Mouse (Mus musculus): Measurements from ENCODE around the gene Srsf4.
A peak's percentile ranks its signal among the peaks of the same experiment; 100 is the strongest.

- no peak for TF ChIP-seq CHD1 (IDR thresholded peaks at IDR 0.05; ENCODE audit: low read depth, low read length)
- peak; percentile 70 to 95 for TF ChIP-seq CTCF (conservative IDR thresholded peaks at IDR 0.05 in 1 of 2, IDR thresholded peaks at IDR 0.05 in 1 of 2; ENCODE audit: low read depth in 2 of 2, low read length in 2 of 2)
- no peak for TF ChIP-seq TBP (conservative IDR thresholded peaks at IDR 0.05; ENCODE audit: low read depth, low read length)
- no peak for TF ChIP-seq POLR2A (IDR thresholded peaks at IDR 0.05; ENCODE audit: low read depth, low read length)
- no peak for TF ChIP-seq USF2 (conservative IDR thresholded peaks at IDR 0.05; ENCODE audit: low read depth, low read length)
- no peak for TF ChIP-seq ETS1 (conservative IDR thresholded peaks at IDR 0.05; ENCODE audit: low read depth, low read length)
- no peak for TF ChIP-seq EP300 (IDR thresholded peaks at IDR 0.05; ENCODE audit: low read length)
- TF ChIP-seq KAT2A (IDR thresholded peaks at IDR 0.05; ENCODE audit: insufficient replicate concordance, low read length): no peak
- no peak; the same call in 1 of the 2 replicates for TF ChIP-seq BHLHE40 (IDR thresholded peaks at IDR 0.05; ENCODE audit: low read depth, low read length)
- TF ChIP-seq POLR2AphosphoS2 (IDR thresholded peaks at IDR 0.05; ENCODE audit: low read depth, low read length): no peak
Observed at GRCm38 (mm10) chr4:131837872-131838524, 35.4 kb upstream of the Srsf4 start, which contains the start of gene Ptpru.
